Mouse (Mus musculus): ENCODE results near the gene Icam4.

- TF ChIP-seq CTCF (IDR thresholded peaks at IDR 0.05; ENCODE audit: control insufficient read depth, insufficient read depth, insufficient read length) (no peak), USF1 (IDR thresholded peaks at IDR 0.05; ENCODE audit: low read depth) (no peak), MYOG (IDR thresholded peaks at IDR 0.05; ENCODE audit: control insufficient read depth, extremely low read depth, insufficient read length) (no peak), MYOD1 (IDR thresholded peaks at IDR 0.05; ENCODE audit: control insufficient read depth, insufficient read length, low read depth) (no peak)
Observed at GRCm38 (mm10) chr9:21051578-21051977, 22.4 kb downstream of the Icam4 start.
